Mouse (Mus musculus): Measurements from ENCODE around the gene Dysf. TPM values are rescaled to one million over a fixed set of nuclear protein-coding genes. Genes with fewer than 3 reads are reported as not detected.

Dysf gene
- total RNA-seq (2023), result under 1 TPM in 1 of 2 experiments, not detected in 1; 0.09 TPM

GRCm38 (mm10) chr6:84008363-84009171 lies at the start of gene Dysf:
Gene Dysf, plus strand, starts transcription at chr6:84008590.

Other genes starting within 250 kb of the Dysf start
- gene Ankrd53, start 245.9 kb upstream of the Dysf start, total RNA-seq (2023), result not detected
- gene Tex261, start 232.8 kb upstream of the Dysf start, total RNA-seq (2023), result 10 to 100 TPM; 54.4 to 54.5 TPM
- gene Nagk, start 213.6 kb upstream of the Dysf start, total RNA-seq (2023), result 10 to 100 TPM; 21.2 to 22.7 TPM
- 10 to 100 TPM; 38.3 to 45.1 TPM for gene Paip2b, start 176.8 kb upstream of the Dysf start, total RNA-seq (2023)
- 100 to 1,000 TPM; 174 to 190 TPM for gene Zfp638, start 141.5 kb upstream of the Dysf start, total RNA-seq (2023)

Measured in B cell, adult 67 days (primary cell).